Mouse (Mus musculus) small intestine, adult 2 months (tissue): Measurements from ENCODE around the gene Tubb5.

Experiments
- CTCF ChIP-seq: fragments of 200-500 bp; IDR thresholded peaks from 2 replicates; pipeline ENCODE4 v1.5.1; 2012; ENCODE audit warnings: low read depth, mild to moderate bottlenecking, control low read depth, inconsistent platforms, low read length, moderate library complexity, mixed read lengths; ENCODE audit not compliant: insufficient replicate concordance, insufficient read length; ENCODE audit errors: extremely low read depth
- POLR2A ChIP-seq: fragments of 200-500 bp; IDR thresholded peaks from 2 replicates; pipeline ENCODE4 v1.6.1; 2012; ENCODE audit warnings: low read depth, mild to moderate bottlenecking, control low read depth, inconsistent platforms, low read length, moderate library complexity

DNA sequence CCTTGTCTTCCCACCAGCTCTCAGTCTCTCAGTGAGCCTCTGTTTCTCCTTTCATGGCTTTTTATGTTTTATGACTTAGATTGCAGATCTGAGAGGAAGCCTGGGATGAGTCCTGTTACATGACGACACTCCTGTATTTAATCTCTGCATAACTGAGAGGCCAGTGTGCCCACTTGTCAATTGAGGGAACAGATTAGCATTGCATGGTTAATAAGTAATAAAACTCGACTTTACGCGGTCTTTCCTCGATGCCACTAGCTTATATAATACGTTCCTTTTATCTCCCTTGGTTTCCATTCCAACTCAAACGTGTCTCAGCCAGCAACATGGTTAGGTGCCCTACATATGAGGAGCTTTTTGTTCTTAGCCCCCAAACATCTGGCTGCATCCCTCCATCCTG, 22.3 kb downstream of the Tubb5 start:
- no peak for TF ChIP-seq POLR2A
- no peak for TF ChIP-seq CTCF
